Mouse (Mus musculus) myocyte (in vitro differentiated cells): ENCODE results near the gene Lhx9.

ENCODE experiments used
- CEBPB ChIP-seq: IDR thresholded peaks from 2 replicates; pipeline ENCODE4 v1.6.1; 2011; ENCODE audit warnings: mild to moderate bottlenecking, moderate library complexity; ENCODE audit not compliant: poor library complexity, insufficient read depth, severe bottlenecking
- E2F4 ChIP-seq: IDR thresholded peaks from one replicate; pipeline ENCODE4 v1.6.1; 2011; ENCODE audit warnings: mild to moderate bottlenecking, control low read depth, moderate library complexity; ENCODE audit not compliant: insufficient read depth
- MAX ChIP-seq: IDR thresholded peaks from one replicate; pipeline ENCODE4 v1.6.1; 2011; ENCODE audit warnings: low read depth, mild to moderate bottlenecking, control low read depth
- MYOD1 ChIP-seq, 3 experiments: IDR thresholded peaks; one replicate each; pipeline ENCODE4 v1.6.1; 2011; ENCODE audit warnings: control low read depth in 2 of 3, low read depth in 2 of 3, mild to moderate bottlenecking in 2 of 3, moderate library complexity in 1 of 3; ENCODE audit not compliant: insufficient read length in 2 of 3, control insufficient read depth in 1 of 3
- POLR2A ChIP-seq: IDR thresholded peaks from one replicate; pipeline ENCODE4 v1.6.1; 2011; ENCODE audit warnings: low read depth, mild to moderate bottlenecking, control low read depth, moderate library complexity; ENCODE audit not compliant: insufficient read length
- POLR2AphosphoS2 ChIP-seq: IDR thresholded peaks from one replicate; pipeline ENCODE4 v1.6.1; 2011; ENCODE audit warnings: low read depth, control low read depth; ENCODE audit not compliant: insufficient read length
- REST ChIP-seq: IDR thresholded peaks from one replicate; pipeline ENCODE4 v1.6.1; 2011; ENCODE audit warnings: mild to moderate bottlenecking, control low read depth, moderate library complexity; ENCODE audit not compliant: insufficient read depth, insufficient read length
- TCF12 ChIP-seq: IDR thresholded peaks from one replicate; pipeline ENCODE4 v1.6.1; 2011; ENCODE audit warnings: mild to moderate bottlenecking, control low read depth; ENCODE audit not compliant: poor library complexity, insufficient read depth, severe bottlenecking
- USF1 ChIP-seq: IDR thresholded peaks from one replicate; pipeline ENCODE4 v1.6.1; 2011; ENCODE audit warnings: low read depth, mild to moderate bottlenecking, control low read depth, moderate library complexity

GRCm38 (mm10) chr1:138850823-138851222, 2.4 kb upstream of the Lhx9 start:
- no peak for TF ChIP-seq POLR2A
- no peak for TF ChIP-seq TCF12
- TF ChIP-seq MAX = no peak
- no peak for TF ChIP-seq E2F4
- no peak for TF ChIP-seq MYOD1 (IDR thresholded peaks at IDR 0.05; ENCODE audit: control insufficient read depth in 1 of 3, insufficient read length in 2 of 3, low read depth in 2 of 3)
- no peak for TF ChIP-seq CEBPB
- no peak for TF ChIP-seq USF1
- no peak for TF ChIP-seq REST
- no peak for TF ChIP-seq POLR2AphosphoS2
